Mouse (Mus musculus) olfactory bulb, adult 2 months (tissue): ENCODE results near the gene Snx1.

Experiments
- CTCF ChIP-seq: fragments of 200-500 bp; IDR thresholded peaks from 2 replicates; pipeline ENCODE4 v1.5.1; 2012; ENCODE audit warnings: low read depth, mild to moderate bottlenecking, low read length, moderate library complexity; ENCODE audit not compliant: insufficient read depth
- POLR2A ChIP-seq: fragments of 200-500 bp; IDR thresholded peaks from 2 replicates; pipeline ENCODE4 v1.6.1; 2012; ENCODE audit warnings: mild to moderate bottlenecking, low read depth, low read length, moderate library complexity; ENCODE audit not compliant: insufficient read depth

GRCm38 (mm10) chr9:66127193-66127546, 783 bp upstream of the Snx1 start:
- TF ChIP-seq CTCF, result no peak
- TF ChIP-seq POLR2A, result no peak
